Mouse (Mus musculus) CH12.LX (cell line): ENCODE results near the gene Lrrc28. TPM values are rescaled to one million over a fixed set of nuclear protein-coding genes. Genes with fewer than 3 reads are reported as not detected.

ENCODE experiments used
- DNase-seq: peaks from one replicate; pipeline ENCODE4 v3.0.0-alpha.2; 2013; ENCODE audit errors: extremely low read depth
- H3K27ac ChIP-seq: 2 replicates; pipeline ENCODE4 v1.5.1; 2012; ENCODE audit warnings: low read depth, mild to moderate bottlenecking, control low read depth, moderate library complexity; ENCODE audit not compliant: insufficient read depth
- H3K27me3 ChIP-seq: replicated peaks from 2 replicates; pipeline ENCODE3; 2012; ENCODE audit warnings: inconsistent platforms
- H3K36me3 ChIP-seq, 2 experiments: replicated peaks in 1 of 2; 2 replicates each; pipeline versions ENCODE3 to v1.6.1; 2012; ENCODE audit warnings: inconsistent platforms in 1 of 2, low read length in 1 of 2, mild to moderate bottlenecking in 1 of 2, mixed read lengths in 1 of 2, moderate library complexity in 1 of 2; ENCODE audit not compliant: control insufficient read depth in 1 of 2, insufficient read depth in 1 of 2
- H3K4me1 ChIP-seq, 2 experiments: 2 replicates each; pipeline ENCODE4 v1.6.1; 2012; ENCODE audit warnings: inconsistent platforms in 1 of 2, moderate library complexity in 1 of 2; ENCODE audit not compliant: insufficient read depth in 2 of 2, control insufficient read depth in 1 of 2
- H3K4me2 ChIP-seq: 2 replicates; pipeline ENCODE4 v1.6.1; 2012; ENCODE audit warnings: low read depth, mild to moderate bottlenecking, control low read depth; ENCODE audit not compliant: poor library complexity, insufficient read depth, severe bottlenecking
- H3K4me3 ChIP-seq, 3 experiments: fragments of 150-350 bp in 1 of 3; sonication (generic) in 1 of 3; replicated peaks in 1 of 3; 2 replicates each; pipeline versions ENCODE3 to v1.5.1; 2011 to 2012; ENCODE audit warnings: low read depth in 2 of 3, low read length in 2 of 3, mild to moderate bottlenecking in 2 of 3, moderate library complexity in 2 of 3, control low read depth in 1 of 3, improper control_type of control experiment in 1 of 3, inconsistent platforms in 1 of 3, mixed read lengths in 1 of 3; ENCODE audit not compliant: poor library complexity in 1 of 3
- H3K79me2 ChIP-seq: replicated peaks from 2 replicates; pipeline ENCODE4 v1.6.1; 2012; ENCODE audit warnings: mild to moderate bottlenecking, moderate library complexity; ENCODE audit not compliant: control insufficient read depth, poor library complexity, insufficient read depth, severe bottlenecking; ENCODE audit errors: extremely low read depth
- H3K9ac ChIP-seq: 2 replicates; pipeline ENCODE4 v1.6.1; 2012; ENCODE audit warnings: low read depth, mild to moderate bottlenecking, control low read depth, moderate library complexity; ENCODE audit not compliant: insufficient read depth
- H3K9me3 ChIP-seq: replicated peaks from 2 replicates; pipeline ENCODE3; 2012; ENCODE audit warnings: low read length, inconsistent platforms, mixed read lengths
- BHLHE40 ChIP-seq: IDR thresholded peaks from 2 replicates; pipeline ENCODE4 v1.6.1; 2011; ENCODE audit warnings: mild to moderate bottlenecking, low read depth, low read length, improper control_type of control experiment
- CHD1 ChIP-seq: IDR thresholded peaks from 2 replicates; pipeline ENCODE4 v1.6.1; 2012; ENCODE audit warnings: low read depth, low read length, improper control_type of control experiment, inconsistent platforms
- CHD2 ChIP-seq: IDR thresholded peaks from 2 replicates; pipeline ENCODE4 v1.6.1; 2011; ENCODE audit warnings: low read length, improper control_type of control experiment
- CTCF ChIP-seq, 2 experiments: IDR thresholded peaks in 1 of 2; conservative IDR thresholded peaks in 1 of 2; 2 replicates each; pipeline ENCODE4 v1.5.1; 2011 to 2012; ENCODE audit warnings: low read depth in 2 of 2, low read length in 2 of 2, improper control_type of control experiment in 1 of 2, inconsistent platforms in 1 of 2, mild to moderate bottlenecking in 1 of 2, moderate library complexity in 1 of 2
- E2F4 ChIP-seq: IDR thresholded peaks from 2 replicates; pipeline ENCODE4 v1.6.1; 2011; ENCODE audit warnings: low read depth, low read length, improper control_type of control experiment; ENCODE audit not compliant: insufficient replicate concordance
- ELF1 ChIP-seq: IDR thresholded peaks from 2 replicates; pipeline ENCODE4 v1.6.1; 2014; ENCODE audit warnings: low read depth, mild to moderate bottlenecking, inconsistent platforms, low read length, improper control_type of control experiment
- EP300 ChIP-seq: IDR thresholded peaks from 2 replicates; pipeline ENCODE4 v1.6.1; 2011; ENCODE audit warnings: low read length, improper control_type of control experiment
- ETS1 ChIP-seq: conservative IDR thresholded peaks from 2 replicates; pipeline ENCODE4 v1.6.1; 2012; ENCODE audit warnings: low read depth, mild to moderate bottlenecking, inconsistent platforms, low read length, improper control_type of control experiment, moderate library complexity
- GABPA ChIP-seq: IDR thresholded peaks from 2 replicates; pipeline ENCODE4 v1.6.1; 2012; ENCODE audit warnings: low read depth, low read length, improper control_type of control experiment, inconsistent platforms; ENCODE audit not compliant: insufficient replicate concordance
- HCFC1 ChIP-seq: IDR thresholded peaks from 2 replicates; pipeline ENCODE4 v1.6.1; 2012; ENCODE audit warnings: low read depth, mild to moderate bottlenecking, inconsistent platforms, low read length, improper control_type of control experiment
- IRF4 ChIP-seq: IDR thresholded peaks from 2 replicates; pipeline ENCODE4 v1.6.1; 2014; ENCODE audit warnings: low read depth, mild to moderate bottlenecking, inconsistent platforms, low read length, improper control_type of control experiment
- JUN ChIP-seq: IDR thresholded peaks from 2 replicates; pipeline ENCODE4 v1.6.1; 2011; ENCODE audit warnings: low read depth, mild to moderate bottlenecking, low read length, improper control_type of control experiment, moderate library complexity; ENCODE audit not compliant: insufficient read depth
- JUND ChIP-seq: conservative IDR thresholded peaks from 2 replicates; pipeline ENCODE4 v1.6.1; 2011; ENCODE audit warnings: low read depth, low read length, improper control_type of control experiment
- MAX ChIP-seq: IDR thresholded peaks from 2 replicates; pipeline ENCODE4 v1.6.1; 2011; ENCODE audit warnings: low read length, improper control_type of control experiment
- MAZ ChIP-seq: IDR thresholded peaks from 2 replicates; pipeline ENCODE4 v1.6.1; 2012; ENCODE audit warnings: low read depth, mild to moderate bottlenecking, inconsistent platforms, low read length, improper control_type of control experiment, moderate library complexity
- MEF2A ChIP-seq: IDR thresholded peaks from 2 replicates; pipeline ENCODE4 v1.6.1; 2014; ENCODE audit warnings: low read depth, mild to moderate bottlenecking, inconsistent platforms, low read length, improper control_type of control experiment, borderline replicate concordance
- MXI1 ChIP-seq: IDR thresholded peaks from 2 replicates; pipeline ENCODE4 v1.6.1; 2011; ENCODE audit warnings: mild to moderate bottlenecking, low read depth, low read length, improper control_type of control experiment
- NELFE ChIP-seq: IDR thresholded peaks from 2 replicates; pipeline ENCODE4 v1.6.1; 2011; ENCODE audit warnings: low read depth, low read length, improper control_type of control experiment
- PAX5 ChIP-seq: IDR thresholded peaks from 2 replicates; pipeline ENCODE4 v1.6.1; 2012; ENCODE audit warnings: low read length, inconsistent platforms, mixed read lengths
- POLR2A ChIP-seq: IDR thresholded peaks from 2 replicates; pipeline ENCODE4 v1.6.1; 2011; ENCODE audit warnings: low read depth, mild to moderate bottlenecking, improper control_type of control experiment, low read length
- POLR2AphosphoS2 ChIP-seq: IDR thresholded peaks from 2 replicates; pipeline ENCODE4 v1.6.1; 2011; ENCODE audit warnings: low read depth, low read length, improper control_type of control experiment
- RAD21 ChIP-seq: IDR thresholded peaks from 2 replicates; pipeline ENCODE4 v1.6.1; 2011; ENCODE audit warnings: low read depth, mild to moderate bottlenecking, low read length, improper control_type of control experiment, moderate library complexity
- RCOR1 ChIP-seq: conservative IDR thresholded peaks from 2 replicates; pipeline ENCODE4 v1.6.1; 2012; ENCODE audit warnings: low read depth, mild to moderate bottlenecking, inconsistent platforms, low read length, improper control_type of control experiment
- SIN3A ChIP-seq: IDR thresholded peaks from 2 replicates; pipeline ENCODE4 v1.6.1; 2012; ENCODE audit warnings: low read length, improper control_type of control experiment, inconsistent platforms
- TBP ChIP-seq: conservative IDR thresholded peaks from 2 replicates; pipeline ENCODE4 v1.6.1; 2011; ENCODE audit warnings: low read depth, low read length, improper control_type of control experiment
- TCF12 ChIP-seq: IDR thresholded peaks from 2 replicates; pipeline ENCODE4 v1.6.1; 2014; ENCODE audit warnings: low read depth, mild to moderate bottlenecking, inconsistent platforms, low read length, improper control_type of control experiment
- UBTF ChIP-seq: IDR thresholded peaks from 2 replicates; pipeline ENCODE4 v1.6.1; 2012; ENCODE audit warnings: low read depth, mild to moderate bottlenecking, inconsistent platforms, low read length, improper control_type of control experiment, moderate library complexity
- USF1 ChIP-seq: IDR thresholded peaks from 2 replicates; pipeline ENCODE4 v1.6.1; 2014; ENCODE audit warnings: low read depth, mild to moderate bottlenecking, inconsistent platforms, low read length, improper control_type of control experiment
- USF2 ChIP-seq: conservative IDR thresholded peaks from 2 replicates; pipeline ENCODE4 v1.6.1; 2011; ENCODE audit warnings: low read depth, low read length, improper control_type of control experiment
- dilution Hi-C: fragments of 300-500 bp; cut with MboI; formaldehyde crosslinking; loops from 2 replicates; pipeline ENCODE4 v1.14.3; 2020; ENCODE audit warnings: low sequenced_read_pairs; ENCODE audit not compliant: extremely low pct_unique_long_range_greater_than_20kb, extremely low pct_ligation_motif_present
- in situ Hi-C: fragments of 300-500 bp; cut with MboI; formaldehyde crosslinking; loops from 3 replicates; pipeline ENCODE4 v1.14.3; 2019; ENCODE audit warnings: low sequenced_read_pairs, low pct_ligation_motif_present, low pct_unique_long_range_greater_than_20kb, mixed read lengths
- polyA plus RNA-seq: library from polyadenylated mRNA; unstranded; fragments of >175 nt; gene quantifications from 2 replicates; pipeline ENCODE4 v1.2.1, GENCODE M21; 2012; ENCODE audit warnings: low read depth; ENCODE audit not compliant: insufficient read length
- total RNA-seq, 2 experiments: library from RNA; depleted of rRNA; stranded (reverse); fragments of 300-350 nt in 1 of 2; fragments of >200 nt in 1 of 2; gene quantifications; 2 replicates each; pipeline ENCODE4 v1.2.3; 2012 to 2014

Gene Lrrc28
- total and polyA plus RNA-seq, 3 experiments: 41.6 to 63.5 (median 59.2) TPM

- dilution Hi-C loops: no loop called here
- in situ Hi-C loops: no loop called here
- peak; percentile 68 for DNase-seq
Observed at GRCm38 (mm10) chr7:67546282-67546681, 98.8 kb downstream of the Lrrc28 start.

GRCm38 (mm10) chr7:67544586-67544985, 100.5 kb downstream of the Lrrc28 start:
- H3K9me3 ChIP-seq: no peaks in the 10 kb centered on the region
- in situ Hi-C loops (no loop called here), dilution Hi-C loops (no loop called here)
- no peak overlapping the region for H3K4me2 ChIP-seq
- H3K79me2 ChIP-seq: no peaks in the 10 kb centered on the region
- no peak overlapping the region for H3K27ac ChIP-seq
- H3K9ac ChIP-seq: no peak overlapping the region
- H3K4me1 ChIP-seq: peaks cover 10 to 39% of the 10 kb centered on the region in 2 experiments
- no peaks in the 10 kb centered on the region for H3K27me3 ChIP-seq
- H3K36me3 ChIP-seq: peaks cover 8 to 13% of the 10 kb centered on the region in 2 experiments
- TF ChIP-seq MEF2A (no peak), IRF4 (no peak), JUN (no peak), ETS1 (no peak), ELF1 (no peak), RCOR1 (no peak), GABPA (no peak), CHD2 (no peak), MXI1 (no peak), POLR2A (no peak), PAX5 (no peak), NELFE (no peak)
- TF ChIP-seq, all 38 proteins: peak for 0
- no peak for DNase-seq
- no peak overlapping the region for H3K4me3 ChIP-seq

More at GRCm38 (mm10) chr7:67546282-67546681, 98.8 kb downstream of the Lrrc28 start:
- TF ChIP-seq CTCF (conservative IDR thresholded peaks at IDR 0.05 in 1 of 2, IDR thresholded peaks at IDR 0.05 in 1 of 2; ENCODE audit: low read depth in 2 of 2, low read length in 2 of 2) (no peak), NELFE (no peak), CHD1 (no peak), SIN3A (no peak), PAX5 (no peak), E2F4 (no peak), BHLHE40 (peak; percentile 39; the same call in 1 of the 2 replicates), POLR2A (no peak), IRF4 (peak; percentile 61; the same call in 1 of the 2 replicates), USF2 (no peak), JUND (no peak), EP300 (peak; percentile 82), TCF12 (0 out of 2 replicates have a peak, but pooled peaks have one; percentile 22), UBTF (no peak), MEF2A (no peak), HCFC1 (no peak), POLR2AphosphoS2 (no peak), RAD21 (no peak; the same call in 1 of the 2 replicates), RCOR1 (no peak), MAX (no peak), ELF1 (no peak), JUN (no peak), TBP (no peak), CHD2 (no peak), USF1 (no peak), MAZ (no peak), MXI1 (no peak)
- no peak overlapping the region for H3K27ac ChIP-seq
- H3K4me3 ChIP-seq: no peak overlapping the region
- H3K9ac ChIP-seq: no peak overlapping the region
- peaks cover 8 to 16% of the 10 kb centered on the region in 2 experiments for H3K36me3 ChIP-seq
- H3K27me3 ChIP-seq: no peaks in the 10 kb centered on the region
- peaks cover 10 to 39% of the 10 kb centered on the region in 2 experiments for H3K4me1 ChIP-seq
- no peaks in the 10 kb centered on the region for H3K9me3 ChIP-seq
- H3K4me2 ChIP-seq: peak overlapping the region; percentile 6; the same call in 1 of the 2 replicates
- H3K79me2 ChIP-seq: no peaks in the 10 kb centered on the region; the same call in 1 of the 2 replicates
